Mouse (Mus musculus) lung, embryonic 16.5 days (tissue): Measurements from ENCODE around the gene Gm3646. TPM values are rescaled to one million over a fixed set of nuclear protein-coding genes. Genes with fewer than 3 reads are reported as not detected.

ENCODE experiments used
- ATAC-seq: fragments of 200-750 bp; cut with Nextera tagmentation; 2 replicates; pipeline ENCODE4 v1.8.0; 2017; ENCODE audit warnings: low read depth, mild to moderate bottlenecking, moderate library complexity
- H3K27ac ChIP-seq: fragments of 300-500 bp; sonication (generic); 2 replicates; pipeline ENCODE4 v1.5.1; 2014; ENCODE audit warnings: mild to moderate bottlenecking, control low read depth, low read length
- H3K27me3 ChIP-seq: fragments of 300-500 bp; sonication (generic); 2 replicates; pipeline ENCODE4 v1.6.1; 2014; ENCODE audit warnings: low read depth, low read length, mixed read lengths; ENCODE audit not compliant: control insufficient read depth, insufficient read depth
- H3K36me3 ChIP-seq: fragments of 300-500 bp; sonication (generic); 2 replicates; pipeline ENCODE4 v1.6.1; 2014; ENCODE audit warnings: low read length; ENCODE audit not compliant: control insufficient read depth, insufficient read depth
- H3K4me1 ChIP-seq: fragments of 300-500 bp; sonication (generic); replicated peaks from 2 replicates; pipeline ENCODE4 v1.6.1; 2014; ENCODE audit warnings: low read length, mixed read lengths; ENCODE audit not compliant: control insufficient read depth, insufficient read depth
- H3K4me2 ChIP-seq: fragments of 300-500 bp; sonication (generic); 2 replicates; pipeline ENCODE4 v1.6.1; 2014; ENCODE audit warnings: low read depth, low read length, control low read depth
- H3K4me3 ChIP-seq: fragments of 300-500 bp; sonication (generic); 2 replicates; pipeline ENCODE4 v1.5.1; 2014; ENCODE audit warnings: mild to moderate bottlenecking, low read length, control low read depth
- H3K9ac ChIP-seq: fragments of 300-500 bp; sonication (generic); 2 replicates; pipeline ENCODE4 v1.6.1; 2014; ENCODE audit warnings: low read length, control low read depth
- H3K9me3 ChIP-seq: fragments of 300-500 bp; sonication (generic); 2 replicates; pipeline ENCODE4 v1.6.1; 2016; ENCODE audit warnings: low read length; ENCODE audit not compliant: control insufficient read depth
- WGBS: fragments of 180-500 bp; shearing (Covaris S2); extraction: QIAGEN DNeasy Blood & Tissue Kit; methylation state at CpG from one replicate; pipeline ENCODE4 v1.1.7; 2014; 5-methylcytosine and 5-hydroxymethylcytosine counted together
- polyA plus RNA-seq: library from polyadenylated mRNA; unstranded; fragments of >200 nt; fragmentation: Nextera tagmentation; extraction: Ambion mirVana; gene quantifications from 2 replicates; pipeline ENCODE4 v1.2.1, GENCODE M21; 2015

Gene Gm3646
- polyA plus RNA-seq = not detected in 2 replicates

GRCm38 (mm10) chr1:39805243-39805979, at the start of gene Gm3646:
Gm3646 (minus strand) TSS chr1:39805332.
- WGBS = 63% methylated on average over 4 of the region's 4 CpGs

GRCm38 (mm10) chr1:39847066-39847465, 41.9 kb upstream of the Gm3646 start:
- Histone ChIP-seq H3K4me2 (no peak overlapping the region), H3K4me3 (no peak overlapping the region), H3K36me3 (no peaks in the 10 kb centered on the region), H3K27ac (no peak overlapping the region), H3K9ac (no peak overlapping the region), H3K27me3 (no peaks in the 10 kb centered on the region), H3K9me3 (no peaks in the 10 kb centered on the region), H3K4me1 (peaks cover 3% of the 10 kb centered on the region)
- no peak; the same call in 1 of the 2 replicates for ATAC-seq
- WGBS = 72% methylated on average over 7 of the region's 7 CpGs

More at GRCm38 (mm10) chr1:39805243-39805979, at the start of gene Gm3646:
- H3K27me3 ChIP-seq = no peaks in the 10 kb centered on the region
- 0 out of 2 replicates have a peak, but pooled peaks have one; percentile 45 for ATAC-seq
- H3K9me3 ChIP-seq = no peaks in the 10 kb centered on the region
- no peaks in the 10 kb centered on the region for H3K4me1 ChIP-seq
- H3K4me3 ChIP-seq = no peak within 1 kb of the TSS
- H3K36me3 ChIP-seq = no peaks in the 10 kb centered on the region
- H3K4me2 ChIP-seq = no peak within 1 kb of the TSS
- no peak within 1 kb of the TSS for H3K9ac ChIP-seq
- no peak within 1 kb of the TSS for H3K27ac ChIP-seq

GRCm38 (mm10) chr1:39846031-39846550, 41.0 kb upstream of the Gm3646 start:
- no peak overlapping the region for H3K4me3 ChIP-seq
- H3K4me2 ChIP-seq = no peak overlapping the region
- H3K4me1 ChIP-seq = no peaks in the 10 kb centered on the region; the same call in 1 of the 2 replicates
- no peaks in the 10 kb centered on the region for H3K36me3 ChIP-seq
- H3K27me3 ChIP-seq = no peaks in the 10 kb centered on the region
- no peak overlapping the region for H3K27ac ChIP-seq
- no peak for ATAC-seq
- WGBS = 61% methylated on average over 4 of the region's 4 CpGs
- no peak overlapping the region for H3K9ac ChIP-seq
- no peaks in the 10 kb centered on the region for H3K9me3 ChIP-seq

- ATAC-seq = no peak
- Histone ChIP-seq H3K4me2 (no peak overlapping the region), H3K9ac (no peak overlapping the region), H3K27ac (no peak overlapping the region), H3K9me3 (no peaks in the 10 kb centered on the region), H3K4me3 (no peak overlapping the region), H3K36me3 (no peaks in the 10 kb centered on the region), H3K4me1 (peaks cover 6% of the 10 kb centered on the region; the same call in 1 of the 2 replicates), H3K27me3 (no peaks in the 10 kb centered on the region)
- 74% methylated on average over 5 of the region's 5 CpGs for WGBS
Observed at GRCm38 (mm10) chr1:39843328-39843727, 38.2 kb upstream of the Gm3646 start.

- no peak for ATAC-seq
- peaks cover 6% of the 10 kb centered on the region; the same call in 1 of the 2 replicates for H3K4me1 ChIP-seq
- H3K27me3 ChIP-seq = no peaks in the 10 kb centered on the region
- no peak overlapping the region for H3K9ac ChIP-seq
- 86% methylated on average over 14 of the region's 14 CpGs for WGBS
- H3K9me3 ChIP-seq = no peaks in the 10 kb centered on the region
- no peak overlapping the region for H3K4me2 ChIP-seq
- H3K36me3 ChIP-seq = no peaks in the 10 kb centered on the region
- H3K4me3 ChIP-seq = no peak overlapping the region
- no peak overlapping the region for H3K27ac ChIP-seq
Observed at GRCm38 (mm10) chr1:39842218-39843007, 37.3 kb upstream of the Gm3646 start.

- 59% methylated on average over 4 of the region's 4 CpGs for WGBS
- H3K9ac ChIP-seq = no peak overlapping the region
Observed at GRCm38 (mm10) chr1:39840856-39841255, 35.7 kb upstream of the Gm3646 start.

GRCm38 (mm10) chr1:39839838-39840237, 34.7 kb upstream of the Gm3646 start:
- Histone ChIP-seq H3K27me3 (no peaks in the 10 kb centered on the region), H3K9ac (no peak overlapping the region), H3K36me3 (no peaks in the 10 kb centered on the region), H3K4me2 (no peak overlapping the region), H3K4me1 (peaks cover 6% of the 10 kb centered on the region; the same call in 1 of the 2 replicates), H3K27ac (no peak overlapping the region), H3K9me3 (no peaks in the 10 kb centered on the region), H3K4me3 (no peak overlapping the region)
- no peak for ATAC-seq
- 56% methylated on average over 8 of the region's 8 CpGs for WGBS

More at GRCm38 (mm10) chr1:39840856-39841255, 35.7 kb upstream of the Gm3646 start:
- H3K4me3 ChIP-seq = no peak overlapping the region
- no peaks in the 10 kb centered on the region for H3K27me3 ChIP-seq
- ATAC-seq = no peak
- no peaks in the 10 kb centered on the region for H3K36me3 ChIP-seq
- H3K4me2 ChIP-seq = no peak overlapping the region
- peaks cover 6% of the 10 kb centered on the region; the same call in 1 of the 2 replicates for H3K4me1 ChIP-seq
- no peak overlapping the region for H3K27ac ChIP-seq
- no peaks in the 10 kb centered on the region for H3K9me3 ChIP-seq

GRCm38 (mm10) chr1:39839217-39839616, 34.1 kb upstream of the Gm3646 start:
- Histone ChIP-seq H3K9ac (no peak overlapping the region), H3K4me2 (no peak overlapping the region), H3K27ac (no peak overlapping the region), H3K4me1 (peaks cover 6% of the 10 kb centered on the region; the same call in 1 of the 2 replicates), H3K27me3 (no peaks in the 10 kb centered on the region), H3K36me3 (no peaks in the 10 kb centered on the region), H3K4me3 (no peak overlapping the region), H3K9me3 (no peaks in the 10 kb centered on the region)
- WGBS = 50% methylated on average over 10 of the region's 10 CpGs
- ATAC-seq = peak; percentile 45; the same call in 1 of the 2 replicates
